In the genomic region with DNA sequence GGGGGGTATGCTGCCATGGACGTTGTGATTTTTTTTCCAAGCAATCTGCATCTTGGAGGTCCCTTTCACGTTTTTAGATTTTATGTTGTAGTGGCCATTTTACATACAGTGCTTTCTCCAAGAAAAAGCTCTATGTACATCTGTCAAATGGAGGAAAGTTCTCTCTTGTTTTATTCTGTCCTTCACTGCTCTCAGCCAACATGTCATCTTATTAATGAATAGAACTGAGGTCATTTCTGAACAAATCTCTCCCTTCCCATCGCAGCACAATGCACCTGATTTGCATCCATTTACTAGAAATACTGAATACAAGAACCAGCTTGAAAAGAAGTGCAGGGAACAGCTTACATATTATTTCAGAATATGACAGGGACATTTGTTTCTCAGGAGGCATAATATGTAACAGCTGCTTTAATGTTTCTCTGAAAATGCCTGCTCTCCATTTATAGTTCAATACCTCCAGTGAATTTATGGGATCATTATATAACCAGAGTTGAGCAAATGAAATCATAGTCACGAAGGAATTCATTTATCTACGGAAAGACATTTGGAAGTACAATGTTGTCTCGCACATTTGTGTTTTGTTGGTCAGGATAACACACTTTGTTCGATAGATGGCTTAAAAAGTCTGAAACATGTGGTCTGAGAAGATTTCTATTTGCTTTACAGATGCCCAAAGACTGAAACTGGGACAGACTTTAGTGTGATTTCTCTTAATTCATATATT, we compare ENCODE assay signal across 10 mouse cellular contexts.
DNase-seq lines count a peak whose midpoint lies in the region; ATAC-seq lines count a peak whose summit lies in the region.
"Had no signal": no experiment of that assay in that cellular context is flagged by ENCODE, and none has a peak within 500 bp of the region (broad histone marks: within the 10 kb centered on the region; RNA-seq: fewer than 3 reads in every experiment).

No protein-coding gene starts in this region.

- H3K4me2 ChIP-seq in forebrain, embryonic 13.5 days = peak overlapping the region; percentile 63
- H3K4me2 ChIP-seq: liver, embryonic 15.5 days had no signal

- no peaks in the 10 kb centered on the region for H3K36me3 ChIP-seq in forebrain, embryonic 13.5 days (ENCODE audit: poor library complexity, severe bottlenecking)
- H3K36me3 ChIP-seq in midbrain, embryonic 10.5 days = no peaks in the 10 kb centered on the region
- H3K36me3 ChIP-seq: liver, embryonic 15.5 days had no signal

- peak; percentile 7 for ATAC-seq in forebrain, embryonic 13.5 days
- ATAC-seq: intestine, postnatal 0 days had no signal

- WGBS in forebrain, embryonic 13.5 days = 8% methylated on average over 7 of the region's 7 CpGs
- 83% methylated on average over 7 of the region's 7 CpGs for WGBS in midbrain, embryonic 10.5 days

- H3K4me3 ChIP-seq in forebrain, embryonic 13.5 days = peak overlapping the region; percentile 32
- peak overlapping the region; percentile 33; the same call in 1 of the 2 replicates for H3K4me3 ChIP-seq in midbrain, embryonic 10.5 days
- H3K4me3 ChIP-seq: liver, embryonic 15.5 days had no signal

- H3K4me1 ChIP-seq in forebrain, embryonic 13.5 days = peaks cover 46% of the 10 kb centered on the region
- peaks cover 42% of the 10 kb centered on the region for H3K4me1 ChIP-seq in midbrain, embryonic 10.5 days
- H3K4me1 ChIP-seq: liver, embryonic 15.5 days had no signal

- H3K9ac ChIP-seq in forebrain, embryonic 13.5 days = peak overlapping the region; percentile 63
- H3K9ac ChIP-seq: liver, embryonic 15.5 days had no signal

- intact Hi-C loops in left cerebral cortex, postnatal 25 days (cut with DNase I) = loop anchor here (1.0 to 5.0 kb wide), 6 partner anchors 85 to 920 kb away; no protein-coding TSS in a partner anchor

- peak; percentile 35 to 58 for DNase-seq in left cerebral cortex, postnatal 25 days (ENCODE audit: low spot score in 2 of 2)
- no peak for DNase-seq in left cerebral cortex, adult 11 months (ENCODE audit: low spot score)
- DNase-seq in midbrain, embryonic 10.5 days (ENCODE audit: low spot score) = no peak
- DNase-seq in telencephalon, adult 2 months (ENCODE audit: low read depth, low spot score) = peak; percentile 68
- no peak for DNase-seq in testis, postnatal 14 days (ENCODE audit: low spot score)
- DNase-seq in kidney, adult 18-20 months = no peak

- H3K27ac ChIP-seq in forebrain, embryonic 13.5 days = peak overlapping the region; percentile 99
- H3K27ac ChIP-seq in midbrain, embryonic 10.5 days (replicated peaks) = peak overlapping the region; percentile 67; the same call in 1 of the 2 replicates
- H3K27ac ChIP-seq: liver, embryonic 15.5 days had no signal

- no peaks in the 10 kb centered on the region for H3K9me3 ChIP-seq in forebrain, embryonic 13.5 days (replicated peaks)
- no peaks in the 10 kb centered on the region for H3K9me3 ChIP-seq in midbrain, embryonic 10.5 days (replicated peaks)
- H3K9me3 ChIP-seq: liver, embryonic 15.5 days had no signal

- H3K27me3 ChIP-seq in forebrain, embryonic 13.5 days = no peaks in the 10 kb centered on the region
- H3K27me3 ChIP-seq in midbrain, embryonic 10.5 days (ENCODE audit: low read depth, poor library complexity, severe bottlenecking) = no peaks in the 10 kb centered on the region
- H3K27me3 ChIP-seq: CH12.LX; liver, embryonic 15.5 days had no signal

Comparison
In these comparisons a context has a peak if more than half of its experiments do, and no peak if none do; other contexts are left out.
1. DNase-seq: peak in left cerebral cortex, postnatal 25 days (2 of 2) and telencephalon, adult 2 months (single experiment); none in left cerebral cortex, adult 11 months (single experiment), midbrain, embryonic 10.5 days (single experiment), testis, postnatal 14 days (single experiment) and kidney, adult 18-20 months (single experiment).